Mouse (Mus musculus) brown adipose tissue, adult 24 weeks (tissue): Measurements from ENCODE around the gene Rps18. TPM values are rescaled to one million over a fixed set of nuclear protein-coding genes. Genes with fewer than 3 reads are reported as not detected.

Experiments
- H3K27ac ChIP-seq: fragments of 200-500 bp; replicated peaks from 2 replicates; pipeline ENCODE4 v1.5.1; 2012; ENCODE audit warnings: low read depth, mild to moderate bottlenecking, low read length
- H3K4me1 ChIP-seq: fragments of 200-500 bp; 2 replicates; pipeline ENCODE4 v1.6.1; 2012; ENCODE audit warnings: low read length, mixed read lengths; ENCODE audit not compliant: control insufficient read depth, insufficient read depth, insufficient read length
- H3K4me3 ChIP-seq: fragments of 200-500 bp; 2 replicates; pipeline ENCODE4 v1.5.1; 2012; ENCODE audit warnings: low read depth, mild to moderate bottlenecking, low read length, moderate library complexity; ENCODE audit not compliant: insufficient read depth
- polyA plus RNA-seq: library from polyadenylated mRNA; stranded (reverse); fragments of >200 nt; gene quantifications from 2 replicates; pipeline ENCODE4 v1.2.4, GENCODE M21; 2012; ENCODE audit not compliant: missing spikeins, insufficient read depth, insufficient read length

Rps18 gene
- polyA plus RNA-seq, 1 experiment: 635 TPM

GRCm38 (mm10) chr17:33926207-33926932, 29.4 kb downstream of the Rps18 start:
- Histone ChIP-seq H3K4me3 (no peak overlapping the region), H3K27ac (no peak overlapping the region), H3K4me1 (no peaks in the 10 kb centered on the region; the same call in 1 of the 2 replicates)

DNA sequence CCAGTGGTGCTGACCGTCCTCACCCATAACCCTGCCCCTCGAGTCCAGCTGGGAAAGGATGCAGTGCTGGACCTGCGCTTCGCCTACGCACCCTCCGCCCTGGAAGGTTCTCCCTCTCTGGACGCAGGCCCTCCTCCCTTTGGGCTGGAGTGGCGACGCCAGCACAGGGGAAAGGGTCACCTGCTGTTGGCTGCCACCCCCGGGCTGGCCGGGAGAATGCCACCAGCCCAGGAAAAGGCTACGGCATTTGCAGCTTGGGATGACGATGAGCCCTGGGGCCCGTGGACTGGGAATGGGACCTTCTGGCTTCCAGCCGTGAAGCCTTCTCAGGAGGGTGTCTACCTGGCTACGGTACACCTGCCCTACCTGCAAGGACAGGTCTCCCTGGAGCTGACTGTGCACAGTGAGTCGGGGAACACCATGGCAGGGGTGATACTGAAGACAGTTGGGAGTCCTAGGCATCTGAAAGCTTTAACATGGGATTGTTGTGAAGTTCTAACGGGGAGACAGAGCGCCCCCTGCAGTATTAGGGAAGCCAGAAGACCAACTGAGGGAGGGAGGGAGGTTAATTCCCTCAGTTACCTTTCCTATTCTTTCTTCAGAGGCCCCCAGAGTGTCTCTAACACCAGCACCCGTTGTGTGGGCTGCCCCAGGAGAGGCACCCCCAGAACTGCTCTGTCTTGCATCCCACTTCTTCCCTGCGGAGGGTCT, 30.2 kb downstream of the Rps18 start:
- Histone ChIP-seq H3K4me1 (no peaks in the 10 kb centered on the region), H3K4me3 (no peak overlapping the region), H3K27ac (no peak overlapping the region)

DNA sequence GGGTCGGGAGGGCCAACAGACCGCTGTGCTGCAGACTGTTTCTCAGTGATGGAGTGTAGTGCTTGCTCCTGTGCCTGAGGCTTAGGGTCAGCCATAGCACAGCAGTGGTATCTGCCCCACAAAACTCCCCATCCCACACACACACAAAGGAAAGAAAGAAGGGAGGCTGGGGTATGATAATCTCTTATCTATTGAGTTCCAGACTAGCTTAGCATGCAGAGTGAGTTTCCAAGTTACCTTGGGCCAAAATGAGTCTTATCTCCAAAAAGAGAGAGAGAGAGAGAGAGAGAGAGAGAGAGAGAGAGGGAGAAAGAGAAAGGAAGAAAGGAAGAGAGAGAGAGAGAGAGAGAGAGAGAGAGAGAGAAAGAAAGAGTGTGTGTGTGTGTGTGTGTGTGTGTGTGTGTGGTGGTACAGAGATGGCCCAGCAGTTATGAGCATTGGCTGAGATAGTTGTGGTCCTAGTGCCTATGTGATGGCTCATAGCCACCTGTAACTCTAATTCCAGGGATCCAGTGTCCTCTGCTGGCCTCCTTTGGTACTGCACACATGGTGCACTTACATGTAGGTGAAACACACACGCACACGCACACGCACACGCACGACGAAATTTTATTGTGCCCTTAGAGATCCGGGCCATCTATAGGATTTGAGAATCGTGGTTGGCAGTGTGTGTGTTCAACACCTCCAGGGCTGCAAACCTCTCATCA, 31.1 kb downstream of the Rps18 start:
- Histone ChIP-seq H3K27ac (no peak overlapping the region), H3K4me1 (no peaks in the 10 kb centered on the region), H3K4me3 (no peak overlapping the region)

- no peak overlapping the region for H3K27ac ChIP-seq
- H3K4me1 ChIP-seq: peaks cover 10% of the 10 kb centered on the region; the same call in 1 of the 2 replicates
- H3K4me3 ChIP-seq: no peak overlapping the region
Measured at GRCm38 (mm10) chr17:33921361-33921760, 34.4 kb downstream of the Rps18 start.

GRCm38 (mm10) chr17:33920282-33921097, 35.3 kb downstream of the Rps18 start:
- Histone ChIP-seq H3K4me1 (peaks cover 10% of the 10 kb centered on the region; the same call in 1 of the 2 replicates), H3K4me3 (peak overlapping the region; percentile 96), H3K27ac (peak overlapping the region; percentile 85)

DNA sequence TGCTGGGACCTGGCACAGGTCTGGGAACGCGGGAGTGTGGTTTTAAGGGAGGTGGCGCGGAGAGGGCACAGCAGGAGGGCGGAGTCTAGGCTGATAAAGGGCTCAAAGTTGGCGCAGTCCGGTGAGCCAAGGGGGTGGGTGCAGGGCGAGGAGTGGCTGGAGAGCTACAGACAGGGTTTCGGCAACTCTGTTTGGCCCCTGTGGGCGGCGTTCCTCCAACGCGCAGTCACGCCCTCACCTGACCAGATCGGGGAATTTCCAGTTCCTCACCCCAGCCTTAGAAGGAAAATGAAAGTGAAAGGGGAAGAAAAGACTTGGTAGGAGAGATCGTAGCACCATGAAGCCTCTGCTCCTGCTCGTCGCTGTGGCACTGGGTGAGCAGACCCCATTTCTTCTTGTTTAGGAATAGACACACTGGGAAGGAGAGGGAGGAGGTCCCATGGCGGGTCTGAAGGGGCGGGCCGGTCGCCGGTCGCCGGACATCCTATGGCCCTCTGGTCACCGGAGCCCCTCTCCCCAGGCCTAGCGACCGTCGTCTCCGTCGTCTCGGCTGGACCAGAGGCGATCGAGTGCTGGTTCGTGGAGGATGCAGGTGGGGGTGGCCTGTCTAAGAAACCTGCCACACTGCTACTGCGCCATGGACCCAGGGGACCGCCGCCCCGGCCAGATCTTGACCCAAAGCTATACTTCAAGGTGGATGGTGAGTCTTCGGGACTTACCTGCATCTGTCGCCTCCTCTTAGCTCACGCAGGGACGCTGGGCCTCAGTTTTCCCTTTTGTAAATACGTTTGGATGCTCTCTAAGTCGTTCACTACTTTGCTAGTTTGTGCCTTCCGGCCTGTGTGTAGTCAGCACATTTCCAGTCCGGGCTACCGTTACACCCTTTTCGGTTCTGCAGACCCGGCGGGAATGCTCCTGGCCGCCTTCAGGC, 36.2 kb downstream of the Rps18 start:
- Histone ChIP-seq H3K27ac (peak overlapping the region; percentile 85), H3K4me1 (peaks cover 10% of the 10 kb centered on the region; the same call in 1 of the 2 replicates), H3K4me3 (peak overlapping the region; percentile 96)

- Histone ChIP-seq H3K4me3 (peak overlapping the region; percentile 96), H3K4me1 (peaks cover 10% of the 10 kb centered on the region; the same call in 1 of the 2 replicates), H3K27ac (peak overlapping the region; percentile 85)
Measured at GRCm38 (mm10) chr17:33918293-33919203, 37.3 kb downstream of the Rps18 start.

- no peak overlapping the region for H3K27ac ChIP-seq
- peak overlapping the region; percentile 96; the same call in 1 of the 2 replicates for H3K4me3 ChIP-seq
- H3K4me1 ChIP-seq: peaks cover 10% of the 10 kb centered on the region; the same call in 1 of the 2 replicates
Measured at GRCm38 (mm10) chr17:33917656-33918292, 38.0 kb downstream of the Rps18 start.

DNA sequence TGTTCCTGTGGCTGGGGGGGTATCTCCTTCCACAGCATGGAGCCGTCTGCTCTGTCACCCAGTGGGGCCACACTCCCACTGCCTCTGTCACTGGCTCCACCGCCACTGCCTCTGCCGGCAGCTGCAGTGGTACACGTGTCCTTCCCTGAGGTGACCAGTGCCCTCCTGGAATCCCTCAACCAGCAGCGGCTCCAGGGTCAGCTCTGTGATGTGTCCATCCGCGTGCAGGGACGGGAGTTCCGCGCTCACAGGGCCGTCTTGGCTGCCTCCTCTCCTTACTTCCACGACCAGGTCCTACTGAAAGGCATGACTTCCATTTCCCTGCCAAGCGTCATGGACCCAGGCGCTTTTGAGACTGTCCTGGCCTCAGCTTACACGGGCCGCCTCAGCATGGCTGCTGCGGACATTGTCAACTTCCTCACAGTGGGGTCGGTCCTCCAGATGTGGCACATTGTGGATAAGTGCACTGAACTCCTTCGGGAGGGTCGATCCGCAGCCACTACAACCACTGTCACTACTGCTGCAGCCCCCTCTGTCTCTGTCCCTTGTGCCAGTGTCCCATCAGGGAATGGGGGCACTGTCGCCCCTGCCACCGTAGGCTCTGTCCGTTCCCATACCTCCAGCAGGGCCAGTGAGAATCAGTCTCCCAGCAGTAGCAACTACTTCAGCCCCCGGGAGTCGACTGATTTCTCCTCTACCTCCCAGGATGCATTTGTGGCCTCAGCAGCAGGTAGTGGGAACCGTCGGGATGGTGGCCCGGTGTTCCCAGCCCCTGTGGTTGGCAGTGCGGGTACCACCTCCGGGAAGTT, 38.8 kb downstream of the Rps18 start:
- Histone ChIP-seq H3K4me1 (peaks cover 10% of the 10 kb centered on the region; the same call in 1 of the 2 replicates), H3K4me3 (peak overlapping the region; percentile 96), H3K27ac (no peak overlapping the region)

DNA sequence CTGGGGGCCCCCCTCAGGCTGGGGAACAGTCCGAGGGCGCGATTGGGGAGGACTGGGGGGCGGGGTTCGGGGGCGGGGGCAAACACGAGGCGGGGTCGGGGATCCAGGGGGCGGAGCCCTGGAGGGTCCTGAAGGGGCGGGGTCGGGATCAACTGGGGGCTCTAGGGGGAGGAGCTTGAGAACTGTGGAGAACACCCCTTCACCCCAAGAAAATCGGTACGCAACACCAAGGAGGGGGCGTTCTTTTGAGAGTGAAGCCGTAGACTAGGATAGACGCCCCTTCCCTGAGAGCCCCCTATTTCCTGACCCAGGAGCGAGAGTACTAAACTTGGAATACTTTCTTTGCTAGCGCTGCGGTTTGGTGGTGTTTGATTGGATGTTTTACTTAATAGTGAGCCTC, 39.5 kb downstream of the Rps18 start:
- H3K4me3 ChIP-seq: peak overlapping the region; percentile 96
- peaks cover 10% of the 10 kb centered on the region; the same call in 1 of the 2 replicates for H3K4me1 ChIP-seq
- H3K27ac ChIP-seq: no peak overlapping the region

- Histone ChIP-seq H3K27ac (no peak within 1 kb of the TSS), H3K4me3 (peak within 1 kb of the TSS; percentile 96), H3K4me1 (peaks cover 10% of the 10 kb centered on the region; the same call in 1 of the 2 replicates)
Measured at GRCm38 (mm10) chr17:33915671-33916250, 40.0 kb downstream of the Rps18 start, which contains the start of the genes Tapbp and Zbtb22. TSS of gene Tapbp (plus strand) at chr17:33915899. TSS of gene Zbtb22 (plus strand) at chr17:33915904.
